Mouse (Mus musculus): Measurements from ENCODE around the gene Cacnb1. TPM values are rescaled to one million over a fixed set of nuclear protein-coding genes. Genes with fewer than 3 reads are reported as not detected.

Cacnb1 gene
- total and polyA plus RNA-seq, 3 experiments: 2.3 to 4.4 TPM; not detected in 1

GRCm38 (mm10) chr11:98002627-98003026 lies 20.2 kb downstream of the Cacnb1 start:
- H3K27me3 ChIP-seq (ENCODE audit: control insufficient read depth in 1 of 2, insufficient read depth in 2 of 2, low read length in 2 of 2): no peaks in the 10 kb centered on the region

GRCm38 (mm10) chr11:98001986-98002385 lies 20.8 kb downstream of the Cacnb1 start:
- TF ChIP-seq MEF2A (IDR thresholded peaks at IDR 0.05; ENCODE audit: extremely low read depth, insufficient replicate concordance, low read depth, low read length, poor library complexity, severe bottlenecking): no peak
- TF ChIP-seq HCFC1 (IDR thresholded peaks at IDR 0.05; ENCODE audit: low read depth, low read length): no peak
- no peak for TF ChIP-seq POLR2A (IDR thresholded peaks at IDR 0.05; ENCODE audit: control insufficient read depth in 1 of 2, insufficient read depth in 1 of 2, low read depth in 1 of 2, low read length in 2 of 2, poor library complexity in 1 of 2)
- DNase-seq (ENCODE audit: low read depth, low spot score): no peak
- Histone ChIP-seq H3K9ac (ENCODE audit: control insufficient read depth, low read depth, low read length, poor library complexity, severe bottlenecking) (no peak overlapping the region), H3K79me2 (ENCODE audit: control insufficient read depth, insufficient read depth, low read length, poor library complexity) (no peaks in the 10 kb centered on the region), H3K27me3 (ENCODE audit: control insufficient read depth in 1 of 2, insufficient read depth in 2 of 2, low read length in 2 of 2) (no peaks in the 10 kb centered on the region), H3K27ac (ENCODE audit: control insufficient read depth, low read depth, low read length) (no peak overlapping the region), H3K4me1 (ENCODE audit: control insufficient read depth in 1 of 2, insufficient read depth in 2 of 2, low read length in 2 of 2) (peaks cover 5 to 16% of the 10 kb centered on the region in 2 experiments; a peak in 3 of 4 replicates), H3K4me3 (ENCODE audit: control insufficient read depth in 1 of 2, insufficient read depth in 1 of 2, low read depth in 2 of 2, low read length in 2 of 2) (no peak overlapping the region), H3K36me3 (ENCODE audit: control insufficient read depth in 1 of 2, insufficient read depth in 2 of 2, low read length in 2 of 2) (peaks cover 0 to 6% of the 10 kb centered on the region in 2 experiments; a peak in 2 of 4 replicates), H3K9me3 (replicated peaks; ENCODE audit: insufficient read depth, low read length) (no peaks in the 10 kb centered on the region)

More at GRCm38 (mm10) chr11:98002627-98003026, 20.2 kb downstream of the Cacnb1 start:
- H3K4me3 ChIP-seq (ENCODE audit: control insufficient read depth in 1 of 2, insufficient read depth in 1 of 2, low read depth in 2 of 2, low read length in 2 of 2): no peak overlapping the region
- H3K27ac ChIP-seq (ENCODE audit: control insufficient read depth, low read depth, low read length): no peak overlapping the region
- H3K79me2 ChIP-seq (ENCODE audit: control insufficient read depth, insufficient read depth, low read length, poor library complexity): no peaks in the 10 kb centered on the region
- TF ChIP-seq CHD1 (IDR thresholded peaks at IDR 0.05; ENCODE audit: low read depth, low read length) (no peak), ZNF384 (IDR thresholded peaks at IDR 0.05; ENCODE audit: low read depth, low read length) (no peak), KAT2A (conservative IDR thresholded peaks at IDR 0.05; ENCODE audit: low read depth, low read length) (no peak), MAFK (IDR thresholded peaks at IDR 0.05; ENCODE audit: borderline replicate concordance, low read depth, low read length) (no peak), ZKSCAN1 (IDR thresholded peaks at IDR 0.05; ENCODE audit: low read depth, low read length) (no peak), ZMIZ1 (IDR thresholded peaks at IDR 0.05; ENCODE audit: low read depth, low read length) (no peak), POLR2AphosphoS2 (IDR thresholded peaks at IDR 0.05; ENCODE audit: low read length) (no peak), GATA1 (IDR thresholded peaks at IDR 0.05; ENCODE audit: low read depth, low read length) (no peak), JUND (IDR thresholded peaks at IDR 0.05; ENCODE audit: low read depth, low read length) (no peak), MEF2A (IDR thresholded peaks at IDR 0.05; ENCODE audit: extremely low read depth, insufficient replicate concordance, low read depth, low read length, poor library complexity, severe bottlenecking) (no peak), MAZ (IDR thresholded peaks at IDR 0.05; ENCODE audit: low read depth, low read length) (peak; percentile 58; the same call in 1 of the 2 replicates), POLR2A (IDR thresholded peaks at IDR 0.05; ENCODE audit: control insufficient read depth in 1 of 2, insufficient read depth in 1 of 2, low read depth in 1 of 2, low read length in 2 of 2, poor library complexity in 1 of 2) (no peak), HCFC1 (IDR thresholded peaks at IDR 0.05; ENCODE audit: low read depth, low read length) (no peak), BHLHE40 (IDR thresholded peaks at IDR 0.05; ENCODE audit: borderline replicate concordance, low read depth, low read length) (no peak), TAL1 (IDR thresholded peaks at IDR 0.05; ENCODE audit: low read length) (no peak), USF1 (IDR thresholded peaks at IDR 0.05; ENCODE audit: low read depth, low read length) (no peak), USF2 (IDR thresholded peaks at IDR 0.05; ENCODE audit: borderline replicate concordance in 1 of 2, insufficient read depth in 1 of 2, low read depth in 1 of 2, low read length in 2 of 2) (no peak), MAX (IDR thresholded peaks at IDR 0.05; ENCODE audit: low read length) (no peak), CTCF (IDR thresholded peaks at IDR 0.05 in 2 of 3, conservative IDR thresholded peaks at IDR 0.05 in 1 of 3; ENCODE audit: control insufficient read depth in 1 of 3, insufficient read depth in 1 of 3, low read depth in 2 of 3, low read length in 3 of 3, poor library complexity in 1 of 3, severe bottlenecking in 1 of 3) (peak; percentile 90 to 96 (median 95)), EP300 (IDR thresholded peaks at IDR 0.05; ENCODE audit: low read depth in 1 of 2, low read length in 2 of 2) (no peak), SMC3 (IDR thresholded peaks at IDR 0.05; ENCODE audit: low read depth, low read length) (peak; percentile 89), ZC3H11A (IDR thresholded peaks at IDR 0.05; ENCODE audit: low read depth, low read length) (peak; percentile 62), RAD21 (IDR thresholded peaks at IDR 0.05; ENCODE audit: low read depth, low read length) (peak; percentile 72), SIN3A (IDR thresholded peaks at IDR 0.05; ENCODE audit: low read length) (no peak)
- no peaks in the 10 kb centered on the region for H3K9me3 ChIP-seq (replicated peaks; ENCODE audit: insufficient read depth, low read length)
- peak; percentile 87 for DNase-seq (ENCODE audit: low read depth, low spot score)
- peaks cover 5 to 16% of the 10 kb centered on the region in 2 experiments; a peak in 3 of 4 replicates for H3K4me1 ChIP-seq (ENCODE audit: control insufficient read depth in 1 of 2, insufficient read depth in 2 of 2, low read length in 2 of 2)
- H3K36me3 ChIP-seq (ENCODE audit: control insufficient read depth in 1 of 2, insufficient read depth in 2 of 2, low read length in 2 of 2): peaks cover 0 to 6% of the 10 kb centered on the region in 2 experiments; a peak in 2 of 4 replicates
- H3K9ac ChIP-seq (ENCODE audit: control insufficient read depth, low read depth, low read length, poor library complexity, severe bottlenecking): no peak overlapping the region

All from MEL (cell line).